Mouse (Mus musculus) myocyte (in vitro differentiated cells): ENCODE measurements around the gene Hmgcs1.
"Not testable (repeated sequence)": the region's sequence is repeated elsewhere in the genome, so short reads cannot be mapped to it uniquely, and the experiment has no call there.

Experiments
- E2F4 ChIP-seq: IDR thresholded peaks from one replicate; pipeline ENCODE4 v1.6.1; 2011; ENCODE audit warnings: mild to moderate bottlenecking, control low read depth, moderate library complexity; ENCODE audit not compliant: insufficient read depth
- MAX ChIP-seq: IDR thresholded peaks from one replicate; pipeline ENCODE4 v1.6.1; 2011; ENCODE audit warnings: low read depth, mild to moderate bottlenecking, control low read depth
- MYOD1 ChIP-seq, 3 experiments: IDR thresholded peaks; one replicate each; pipeline ENCODE4 v1.6.1; 2011; ENCODE audit warnings: control low read depth in 2 of 3, low read depth in 2 of 3, mild to moderate bottlenecking in 2 of 3, moderate library complexity in 1 of 3; ENCODE audit not compliant: insufficient read length in 2 of 3, control insufficient read depth in 1 of 3
- MYOG ChIP-seq, 3 experiments: IDR thresholded peaks; one replicate each; pipeline ENCODE4 v1.6.1; 2011; ENCODE audit warnings: control low read depth in 2 of 3, low read depth in 2 of 3, mild to moderate bottlenecking in 2 of 3; ENCODE audit not compliant: insufficient read length in 2 of 3, control insufficient read depth in 1 of 3, insufficient read depth in 1 of 3
- POLR2A ChIP-seq: IDR thresholded peaks from one replicate; pipeline ENCODE4 v1.6.1; 2011; ENCODE audit warnings: low read depth, mild to moderate bottlenecking, control low read depth, moderate library complexity; ENCODE audit not compliant: insufficient read length
- POLR2AphosphoS2 ChIP-seq: IDR thresholded peaks from one replicate; pipeline ENCODE4 v1.6.1; 2011; ENCODE audit warnings: low read depth, control low read depth; ENCODE audit not compliant: insufficient read length
- SRF ChIP-seq: IDR thresholded peaks from one replicate; pipeline ENCODE4 v1.6.1; 2011; ENCODE audit warnings: low read depth; ENCODE audit not compliant: control insufficient read depth, insufficient read length
- TCF3 ChIP-seq: IDR thresholded peaks from one replicate; pipeline ENCODE4 v1.6.1; 2011; ENCODE audit warnings: low read depth, control low read depth; ENCODE audit not compliant: insufficient read length
- USF1 ChIP-seq: IDR thresholded peaks from one replicate; pipeline ENCODE4 v1.6.1; 2011; ENCODE audit warnings: low read depth, mild to moderate bottlenecking, control low read depth, moderate library complexity

DNA sequence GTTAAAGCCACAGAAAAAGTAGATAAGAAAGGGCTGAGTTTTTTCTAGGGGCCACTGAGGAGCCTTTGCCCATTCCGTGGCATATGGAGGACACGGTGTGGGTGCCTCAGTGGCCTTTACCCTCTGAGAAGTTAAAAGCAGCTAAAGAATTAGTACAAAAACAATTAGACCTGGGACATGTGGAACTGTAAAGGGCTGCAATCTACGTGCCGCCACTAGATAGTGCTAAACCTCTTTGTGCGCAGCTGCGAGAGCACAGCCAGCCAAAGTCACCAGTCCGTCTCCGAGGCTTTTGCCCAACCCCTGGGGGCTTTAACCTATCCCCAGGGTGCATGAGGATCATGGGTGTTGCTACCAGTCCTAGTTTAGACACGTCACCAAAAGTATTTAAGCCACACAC, 28.8 kb upstream of the Hmgcs1 start:
- TF ChIP-seq USF1; SRF; POLR2A; TCF3; MYOG (IDR thresholded peaks at IDR 0.05; ENCODE audit: control insufficient read depth in 1 of 3, insufficient read depth in 1 of 3, insufficient read length in 2 of 3, low read depth in 2 of 3); MYOD1 (IDR thresholded peaks at IDR 0.05; ENCODE audit: control insufficient read depth in 1 of 3, insufficient read length in 2 of 3, low read depth in 2 of 3); MAX; POLR2AphosphoS2; E2F4: not testable (repeated sequence)
